Mouse (Mus musculus) CH12.LX (cell line): Measurements from ENCODE around the gene Dhodh.

Experiments used
- BHLHE40 ChIP-seq: IDR thresholded peaks from 2 replicates; pipeline ENCODE4 v1.6.1; 2011; ENCODE audit warnings: mild to moderate bottlenecking, low read depth, low read length, improper control_type of control experiment
- CTCF ChIP-seq, 2 experiments: IDR thresholded peaks in 1 of 2; conservative IDR thresholded peaks in 1 of 2; 2 replicates each; pipeline ENCODE4 v1.5.1; 2011 to 2012; ENCODE audit warnings: low read depth in 2 of 2, low read length in 2 of 2, improper control_type of control experiment in 1 of 2, inconsistent platforms in 1 of 2, mild to moderate bottlenecking in 1 of 2, moderate library complexity in 1 of 2
- E2F4 ChIP-seq: IDR thresholded peaks from 2 replicates; pipeline ENCODE4 v1.6.1; 2011; ENCODE audit warnings: low read depth, low read length, improper control_type of control experiment; ENCODE audit not compliant: insufficient replicate concordance
- EP300 ChIP-seq: IDR thresholded peaks from 2 replicates; pipeline ENCODE4 v1.6.1; 2011; ENCODE audit warnings: low read length, improper control_type of control experiment
- ETS1 ChIP-seq: conservative IDR thresholded peaks from 2 replicates; pipeline ENCODE4 v1.6.1; 2012; ENCODE audit warnings: low read depth, mild to moderate bottlenecking, inconsistent platforms, low read length, improper control_type of control experiment, moderate library complexity
- GABPA ChIP-seq: IDR thresholded peaks from 2 replicates; pipeline ENCODE4 v1.6.1; 2012; ENCODE audit warnings: low read depth, low read length, improper control_type of control experiment, inconsistent platforms; ENCODE audit not compliant: insufficient replicate concordance
- JUN ChIP-seq: IDR thresholded peaks from 2 replicates; pipeline ENCODE4 v1.6.1; 2011; ENCODE audit warnings: low read depth, mild to moderate bottlenecking, low read length, improper control_type of control experiment, moderate library complexity; ENCODE audit not compliant: insufficient read depth
- MAFK ChIP-seq: IDR thresholded peaks from 2 replicates; pipeline ENCODE4 v1.6.1; 2011; ENCODE audit warnings: low read length, improper control_type of control experiment; ENCODE audit not compliant: insufficient replicate concordance
- MXI1 ChIP-seq: IDR thresholded peaks from 2 replicates; pipeline ENCODE4 v1.6.1; 2011; ENCODE audit warnings: mild to moderate bottlenecking, low read depth, low read length, improper control_type of control experiment
- POLR2A ChIP-seq: IDR thresholded peaks from 2 replicates; pipeline ENCODE4 v1.6.1; 2011; ENCODE audit warnings: low read depth, mild to moderate bottlenecking, improper control_type of control experiment, low read length
- POLR2AphosphoS2 ChIP-seq: IDR thresholded peaks from 2 replicates; pipeline ENCODE4 v1.6.1; 2011; ENCODE audit warnings: low read depth, low read length, improper control_type of control experiment
- USF1 ChIP-seq: IDR thresholded peaks from 2 replicates; pipeline ENCODE4 v1.6.1; 2014; ENCODE audit warnings: low read depth, mild to moderate bottlenecking, inconsistent platforms, low read length, improper control_type of control experiment
- USF2 ChIP-seq: conservative IDR thresholded peaks from 2 replicates; pipeline ENCODE4 v1.6.1; 2011; ENCODE audit warnings: low read depth, low read length, improper control_type of control experiment

DNA sequence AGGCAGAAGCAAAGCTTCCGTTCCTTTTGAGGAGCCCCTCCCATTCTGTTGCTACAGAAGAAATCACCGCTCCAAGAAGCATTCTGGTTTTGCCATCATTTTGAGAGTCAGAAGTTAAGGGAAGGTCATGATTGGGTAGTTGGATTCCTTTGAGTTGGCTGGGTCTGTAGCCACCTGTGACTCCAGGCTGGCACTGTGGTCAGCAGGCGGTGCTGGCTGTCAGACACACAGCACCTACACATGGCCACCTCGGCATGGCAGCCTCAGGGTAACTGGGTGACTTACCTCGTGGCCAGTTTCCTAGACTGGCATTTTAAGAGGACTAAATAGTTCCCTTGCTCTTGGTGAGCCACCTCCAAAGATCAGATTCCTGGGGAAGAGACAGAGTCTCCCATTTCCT, 32.8 kb upstream of the Dhodh start:
- TF ChIP-seq ETS1 (no peak), CTCF (conservative IDR thresholded peaks at IDR 0.05 in 1 of 2, IDR thresholded peaks at IDR 0.05 in 1 of 2; ENCODE audit: low read depth in 2 of 2, low read length in 2 of 2) (no peak), EP300 (no peak), POLR2A (no peak), GABPA (no peak), BHLHE40 (no peak), POLR2AphosphoS2 (no peak), JUN (no peak), USF2 (no peak), E2F4 (no peak), MXI1 (no peak), USF1 (no peak), MAFK (no peak)
